Mouse (Mus musculus): Measurements from ENCODE around the gene Sec61b. TPM values are rescaled to one million over a fixed set of nuclear protein-coding genes. Genes with fewer than 3 reads are reported as not detected.

Gene Sec61b
- total RNA-seq, 2 experiments from 2014 or later: 26.6 to 27.8 TPM

Other genes starting within 250 kb of the Sec61b start
- 10 to 100 TPM; 18.2 to 19.5 TPM for gene Tgfbr1, start 121.4 kb upstream of the Sec61b start, total RNA-seq (2021)
- gene Alg2, start 325 bp upstream of the Sec61b start, total RNA-seq (2021): 1 to 10 TPM; 8.7 to 9.1 TPM